Mouse (Mus musculus): ENCODE data around the gene Msgn1. TPM values are rescaled to one million over a fixed set of nuclear protein-coding genes. Genes with fewer than 3 reads are reported as not detected.

Msgn1 gene
- total RNA-seq, 2 experiments from 2014 or later, result not detected

GRCm38 (mm10) chr12:11202476-11202875 is 6.3 kb downstream of the Msgn1 start:
- ATAC-seq (replicated peaks; ENCODE audit: low FRiP score, poor library complexity, severe bottlenecking), result no peak

GRCm38 (mm10) chr12:11200711-11201110 is 8.1 kb downstream of the Msgn1 start:
- no peak for ATAC-seq (replicated peaks; ENCODE audit: low FRiP score, poor library complexity, severe bottlenecking)

- no peak for ATAC-seq (replicated peaks; ENCODE audit: low FRiP score, poor library complexity, severe bottlenecking)
Observed at GRCm38 (mm10) chr12:11198551-11198950, 10.2 kb downstream of the Msgn1 start.

DNA sequence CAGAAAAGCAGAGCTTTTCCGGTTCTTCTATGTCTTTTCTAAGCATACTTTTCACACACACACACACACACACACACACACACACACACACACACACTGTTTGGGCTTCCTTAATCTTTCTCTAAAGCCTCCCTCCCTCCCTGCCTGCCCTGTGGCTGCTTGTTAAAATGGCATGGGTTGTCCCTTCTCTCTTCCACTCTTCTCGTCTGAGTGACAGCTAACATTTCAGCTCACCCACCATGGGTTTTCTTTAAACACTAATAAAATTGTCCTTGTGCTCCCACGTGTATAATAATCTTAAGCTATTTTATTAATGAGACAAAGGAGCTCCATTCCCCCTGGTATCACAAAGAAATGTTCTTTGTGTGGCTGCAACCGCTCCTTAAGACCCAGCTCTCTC is 10.7 kb downstream of the Msgn1 start:
- no peak for ATAC-seq (replicated peaks; ENCODE audit: low FRiP score, poor library complexity, severe bottlenecking)

GRCm38 (mm10) chr12:11196830-11197229 is 11.9 kb downstream of the Msgn1 start:
- ATAC-seq (replicated peaks; ENCODE audit: low FRiP score, poor library complexity, severe bottlenecking), result no peak

DNA sequence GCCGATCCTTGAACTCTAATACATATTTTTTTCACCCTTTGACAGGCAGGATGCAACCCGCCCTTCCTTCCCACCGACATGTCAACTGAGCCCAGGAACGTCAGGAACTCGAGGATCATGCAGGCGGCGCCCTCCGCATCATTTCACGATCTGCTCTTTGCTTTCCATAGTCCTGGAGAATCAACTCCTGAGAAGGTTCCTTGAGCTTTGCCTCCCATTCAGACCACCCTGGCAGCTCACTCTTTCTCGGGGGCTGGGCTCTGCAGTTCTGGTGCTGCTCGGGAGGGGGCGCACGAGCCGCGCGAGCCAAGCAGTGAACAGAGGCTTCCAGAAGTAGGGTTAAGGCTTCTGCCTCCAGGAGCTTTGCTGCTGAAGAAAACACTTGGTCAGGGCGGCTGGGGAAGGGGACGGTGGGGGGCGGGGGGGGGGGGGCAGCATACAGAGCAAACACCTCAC is 12.6 kb downstream of the Msgn1 start:
- ATAC-seq (replicated peaks; ENCODE audit: low FRiP score, poor library complexity, severe bottlenecking), result no peak

DNA sequence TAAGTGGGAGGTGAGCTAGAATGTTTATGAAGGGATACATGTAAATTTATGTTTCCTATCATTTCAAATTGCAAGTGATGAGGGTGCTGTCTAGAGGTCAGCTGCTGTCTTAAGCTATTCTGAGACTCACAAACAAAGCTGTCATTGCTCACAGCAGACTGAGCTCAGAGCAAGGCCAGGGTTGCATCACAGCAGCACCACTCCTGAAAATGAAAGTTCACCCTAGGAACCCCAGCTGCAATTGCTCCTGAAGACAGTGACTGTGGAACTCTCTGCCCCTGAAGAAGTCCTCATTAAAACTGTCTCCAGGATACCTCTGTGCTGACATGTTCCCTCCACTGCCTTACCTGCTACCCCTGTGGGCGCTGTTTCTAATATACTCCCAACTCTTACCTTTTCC is 13.7 kb downstream of the Msgn1 start:
- no peak for ATAC-seq (replicated peaks; ENCODE audit: low FRiP score, poor library complexity, severe bottlenecking)

DNA sequence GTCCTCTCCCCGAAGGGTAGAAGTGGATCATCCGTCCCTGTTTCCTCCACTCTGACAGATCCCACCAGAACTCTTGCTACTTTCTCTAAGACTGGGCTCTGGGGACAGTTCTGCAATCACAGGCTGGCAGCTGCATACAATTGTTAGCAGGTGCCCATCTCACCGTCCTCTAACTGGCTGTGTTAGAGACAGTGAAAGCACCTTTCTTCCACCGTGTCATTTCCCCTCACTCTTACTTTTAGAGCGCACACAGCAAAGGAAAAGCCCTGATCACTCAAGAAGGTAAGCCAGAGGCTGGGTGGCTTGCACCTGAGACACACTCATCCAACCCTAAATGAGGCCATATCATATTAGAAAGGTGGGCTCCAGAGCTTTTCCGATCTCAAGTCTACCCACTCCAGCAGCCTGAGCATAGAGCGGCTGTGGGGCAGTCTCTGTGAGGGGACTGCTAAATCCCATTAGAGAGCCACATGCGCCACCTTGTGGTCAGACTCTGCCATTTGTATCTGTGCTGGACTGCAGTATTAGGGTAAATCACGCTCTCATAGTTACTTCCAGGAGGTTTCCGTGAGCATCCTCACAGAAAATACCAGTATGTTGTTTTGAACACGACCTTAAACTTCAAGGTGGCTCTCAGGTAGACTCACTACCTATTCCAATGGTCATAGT is 30.2 kb downstream of the Msgn1 start:
- ATAC-seq (replicated peaks; ENCODE audit: low FRiP score, poor library complexity, severe bottlenecking), result peak; percentile 65

DNA sequence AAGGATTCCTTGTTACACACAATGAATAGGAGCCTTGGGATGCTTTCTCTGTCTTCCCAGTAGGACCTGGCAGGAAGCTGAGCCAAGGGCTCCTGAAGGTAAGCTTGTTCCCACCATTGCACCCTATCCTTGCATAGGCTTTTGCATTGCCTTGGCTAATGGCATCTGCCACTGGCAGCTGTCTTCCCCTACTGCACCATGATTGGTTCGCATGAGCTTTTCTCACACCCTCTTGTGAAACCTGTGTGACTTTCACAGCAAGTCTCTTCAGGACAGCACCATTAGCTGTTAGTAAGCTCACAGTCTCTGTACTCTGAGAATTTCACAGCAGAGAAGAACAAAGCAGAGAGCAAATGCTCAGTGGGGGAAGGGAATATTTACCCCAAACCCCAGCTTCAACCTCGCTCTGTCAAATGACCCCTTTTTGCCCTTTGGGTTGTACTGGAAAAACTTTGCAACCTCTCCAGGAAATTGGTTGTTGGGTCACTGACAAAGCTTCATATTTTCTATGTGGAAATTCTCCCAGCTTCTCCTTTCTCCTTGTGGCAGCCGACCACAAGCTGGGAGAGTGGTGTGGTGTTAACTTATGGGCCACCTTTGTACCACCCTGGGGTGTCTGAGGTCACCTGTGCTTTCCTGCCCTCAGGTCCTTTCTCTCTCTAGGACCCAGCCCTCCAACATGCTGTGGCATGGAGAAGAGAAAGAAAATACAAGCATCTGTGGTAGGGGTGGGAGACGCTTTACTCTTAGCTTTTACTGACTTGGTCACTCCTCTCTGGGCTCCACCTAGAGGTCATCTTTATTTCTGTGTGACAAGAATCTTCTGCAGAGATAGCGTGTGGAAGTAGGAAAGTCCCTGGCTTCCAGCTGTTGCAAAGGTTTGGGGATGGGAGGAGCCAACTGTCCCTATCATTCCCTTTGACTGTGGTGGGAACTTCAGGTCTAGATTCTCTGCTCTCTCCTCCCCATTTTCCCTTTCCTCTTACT is 31.1 kb downstream of the Msgn1 start:
- no peak for ATAC-seq (replicated peaks; ENCODE audit: low FRiP score, poor library complexity, severe bottlenecking)

DNA sequence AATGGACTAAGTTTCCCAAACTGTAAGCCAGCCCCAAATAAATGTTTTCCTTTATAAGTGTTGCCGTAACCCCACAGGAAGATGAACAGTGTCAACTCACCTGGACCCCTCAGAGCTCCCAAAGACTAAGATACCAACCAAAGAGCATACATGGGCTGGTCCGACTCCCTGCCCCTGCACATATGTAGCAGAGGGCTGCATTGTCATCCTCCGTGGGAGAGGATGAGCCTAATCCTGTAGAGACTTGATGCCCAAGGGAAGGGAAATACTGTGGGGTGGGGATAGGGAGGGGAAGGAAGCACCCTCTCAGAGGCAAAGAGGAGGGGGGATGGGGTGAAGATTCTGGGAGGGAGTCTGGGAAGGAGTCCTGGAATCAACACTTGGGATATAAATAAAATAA is 50.1 kb downstream of the Msgn1 start:
- ATAC-seq (replicated peaks; ENCODE audit: low FRiP score, poor library complexity, severe bottlenecking), result no peak

Other genes with a start within 250 kb of the Msgn1 start
- gene Kcns3, start 57.9 kb downstream of the Msgn1 start, total RNA-seq (2015; ENCODE audit: low replicate concordance), result not detected in 2 replicates
- gene Kcns3, start 57.9 kb downstream of the Msgn1 start, total RNA-seq (2017; ENCODE audit: low replicate concordance), result not detected in 2 replicates
- gene Gen1, start 56.8 kb upstream of the Msgn1 start, total RNA-seq (2015; ENCODE audit: low replicate concordance), result 16.5 and 17.9 TPM in 2 replicates
- 38.1 and 55.8 TPM in 2 replicates for gene Gen1, start 56.8 kb upstream of the Msgn1 start, total RNA-seq (2017; ENCODE audit: low replicate concordance)
- gene Smc6, start 56.9 kb upstream of the Msgn1 start, total RNA-seq (2015; ENCODE audit: low replicate concordance), result 24.9 and 92.4 TPM in 2 replicates
- gene Smc6, start 56.9 kb upstream of the Msgn1 start, total RNA-seq (2017; ENCODE audit: low replicate concordance), result 69.2 and 192 TPM in 2 replicates
- gene Vsnl1, start 227.6 kb upstream of the Msgn1 start, total RNA-seq (2015; ENCODE audit: low replicate concordance), result not detected in 2 replicates
- gene Vsnl1, start 227.6 kb upstream of the Msgn1 start, total RNA-seq (2017; ENCODE audit: low replicate concordance), result 0.42 TPM in 1 of 2 replicates, not detected in the other
- not detected in 2 replicates for gene Rad51ap2, start 247.1 kb upstream of the Msgn1 start, total RNA-seq (2015; ENCODE audit: low replicate concordance)
- 0.56 TPM in 1 of 2 replicates, not detected in the other for gene Rad51ap2, start 247.1 kb upstream of the Msgn1 start, total RNA-seq (2017; ENCODE audit: low replicate concordance)

Data from erythroblast, adult 5-6 weeks (primary cell).